Mouse (Mus musculus): ENCODE data around the gene Epn2. TPM values are rescaled to one million over a fixed set of nuclear protein-coding genes. Genes with fewer than 3 reads are reported as not detected.

Epn2 gene
- polyA plus RNA-seq, 1 experiment = 3.2 TPM

- TF ChIP-seq CTCF (IDR thresholded peaks at IDR 0.05; ENCODE audit: low read depth, low read length) = no peak
- TF ChIP-seq POLR2A (IDR thresholded peaks at IDR 0.05; ENCODE audit: borderline replicate concordance, low read depth, low read length) = no peak
- Histone ChIP-seq H3K4me1 (ENCODE audit: control insufficient read depth, insufficient read depth, low read length) (no peaks in the 10 kb centered on the region), H3K27ac (ENCODE audit: insufficient read depth, low read depth, low read length) (no peak overlapping the region), H3K4me3 (ENCODE audit: insufficient read depth, low read length) (no peak overlapping the region)
These were observed 31.8 kb downstream of the Epn2 start for GRCm38 (mm10) chr11:61547710-61548109.

DNA sequence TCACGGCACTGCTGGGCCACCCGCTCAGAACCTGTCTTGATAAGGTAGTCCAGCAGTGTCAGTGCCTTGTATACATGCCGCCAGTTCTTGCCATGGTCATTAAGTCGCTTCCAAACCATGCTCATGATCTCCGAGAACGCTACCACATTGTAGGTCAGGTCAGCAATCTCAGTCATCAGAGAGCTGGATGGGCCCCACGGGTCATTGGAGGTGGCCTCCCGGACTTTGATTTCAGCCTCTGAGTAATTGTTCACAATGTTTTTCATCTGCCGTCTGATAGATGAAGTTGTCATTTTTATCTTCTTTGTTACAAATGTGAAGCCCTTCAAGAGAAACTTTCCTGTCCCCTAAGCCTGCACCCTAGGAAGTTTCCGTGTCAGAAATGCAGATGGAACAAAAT lies 33.0 kb downstream of the Epn2 start:
- Histone ChIP-seq H3K27ac (ENCODE audit: insufficient read depth, low read depth, low read length) (no peak overlapping the region), H3K4me1 (ENCODE audit: control insufficient read depth, insufficient read depth, low read length) (no peaks in the 10 kb centered on the region), H3K4me3 (ENCODE audit: insufficient read depth, low read length) (no peak overlapping the region)
- TF ChIP-seq CTCF (IDR thresholded peaks at IDR 0.05; ENCODE audit: low read depth, low read length) (no peak), POLR2A (IDR thresholded peaks at IDR 0.05; ENCODE audit: borderline replicate concordance, low read depth, low read length) (no peak)

DNA sequence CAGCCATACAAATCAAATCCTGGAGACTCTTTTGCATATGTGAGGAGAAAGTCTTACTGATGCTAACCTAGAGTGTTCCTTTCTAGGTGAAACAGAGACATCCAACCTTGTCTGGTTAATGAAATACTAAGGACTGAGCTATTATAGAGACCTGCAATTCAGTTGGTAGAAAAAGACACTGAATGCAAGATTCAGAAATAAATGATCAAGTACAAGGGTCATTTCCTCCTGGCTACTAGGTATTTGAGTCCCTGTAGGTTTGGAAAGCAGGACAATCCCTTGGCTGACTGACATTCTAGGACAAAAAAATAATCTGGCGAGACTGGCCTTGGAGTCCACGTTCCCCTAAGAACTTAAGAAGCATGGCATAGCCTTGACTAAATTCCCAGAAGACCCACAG lies 33.9 kb downstream of the Epn2 start:
- H3K4me3 ChIP-seq (ENCODE audit: insufficient read depth, low read length) = no peak overlapping the region
- TF ChIP-seq POLR2A (IDR thresholded peaks at IDR 0.05; ENCODE audit: borderline replicate concordance, low read depth, low read length) (no peak), CTCF (IDR thresholded peaks at IDR 0.05; ENCODE audit: low read depth, low read length) (no peak)
- no peak overlapping the region for H3K27ac ChIP-seq (ENCODE audit: insufficient read depth, low read depth, low read length)
- H3K4me1 ChIP-seq (ENCODE audit: control insufficient read depth, insufficient read depth, low read length) = no peaks in the 10 kb centered on the region

- no peak overlapping the region for H3K27ac ChIP-seq (ENCODE audit: insufficient read depth, low read depth, low read length)
- no peaks in the 10 kb centered on the region; the same call in 1 of the 2 replicates for H3K4me1 ChIP-seq (ENCODE audit: control insufficient read depth, insufficient read depth, low read length)
- no peak for TF ChIP-seq POLR2A (IDR thresholded peaks at IDR 0.05; ENCODE audit: borderline replicate concordance, low read depth, low read length)
- TF ChIP-seq CTCF (IDR thresholded peaks at IDR 0.05; ENCODE audit: low read depth, low read length) = no peak
- H3K4me3 ChIP-seq (ENCODE audit: insufficient read depth, low read length) = no peak overlapping the region
These were observed 38.4 kb downstream of the Epn2 start for GRCm38 (mm10) chr11:61541106-61541505.

DNA sequence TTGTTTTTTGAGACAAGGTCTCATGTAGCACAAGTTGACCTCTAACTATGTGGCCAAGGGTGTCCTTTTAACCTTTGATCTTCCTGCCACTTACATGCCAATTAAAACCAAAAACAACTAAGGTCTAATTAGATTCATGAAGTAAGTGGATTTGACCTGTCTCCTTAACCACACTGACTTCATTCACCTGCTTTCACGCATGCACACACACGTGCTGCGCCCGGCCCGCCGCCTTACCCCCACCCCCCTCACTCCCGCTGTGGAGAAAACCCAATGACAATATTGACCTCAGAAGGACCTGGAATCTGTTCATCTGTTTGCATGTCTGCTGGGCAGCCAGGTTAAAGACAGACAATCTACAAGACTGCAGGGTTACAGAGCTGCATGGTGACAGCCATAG lies 38.8 kb downstream of the Epn2 start:
- TF ChIP-seq CTCF (IDR thresholded peaks at IDR 0.05; ENCODE audit: low read depth, low read length) (no peak), POLR2A (IDR thresholded peaks at IDR 0.05; ENCODE audit: borderline replicate concordance, low read depth, low read length) (no peak)
- H3K4me3 ChIP-seq (ENCODE audit: insufficient read depth, low read length) = no peak overlapping the region
- no peak overlapping the region for H3K27ac ChIP-seq (ENCODE audit: insufficient read depth, low read depth, low read length)
- peaks cover 3% of the 10 kb centered on the region; the same call in 1 of the 2 replicates for H3K4me1 ChIP-seq (ENCODE audit: control insufficient read depth, insufficient read depth, low read length)

DNA sequence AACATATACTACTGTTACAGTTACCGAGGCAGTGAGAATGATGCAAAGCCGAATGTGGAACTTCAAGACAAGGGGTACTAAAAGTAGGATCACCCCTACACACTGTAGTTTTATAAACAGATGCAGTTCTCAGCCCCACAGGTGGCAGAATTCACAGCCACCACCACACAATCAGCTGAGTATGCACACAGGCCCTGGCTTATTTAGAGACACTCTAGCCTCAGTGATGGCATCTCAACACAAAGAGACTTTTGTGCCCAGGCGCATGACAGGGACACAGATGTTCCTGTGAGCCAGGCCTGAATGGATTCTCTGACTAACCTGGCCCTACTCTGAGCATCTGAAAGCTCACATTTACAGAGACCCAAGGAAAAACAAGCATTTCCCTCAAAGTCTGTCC lies 42.1 kb downstream of the Epn2 start:
- Histone ChIP-seq H3K4me1 (ENCODE audit: control insufficient read depth, insufficient read depth, low read length) (peaks cover 25% of the 10 kb centered on the region), H3K27ac (ENCODE audit: insufficient read depth, low read depth, low read length) (no peak overlapping the region), H3K4me3 (ENCODE audit: insufficient read depth, low read length) (no peak overlapping the region)
- TF ChIP-seq CTCF (IDR thresholded peaks at IDR 0.05; ENCODE audit: low read depth, low read length) (no peak), POLR2A (IDR thresholded peaks at IDR 0.05; ENCODE audit: borderline replicate concordance, low read depth, low read length) (no peak)

DNA sequence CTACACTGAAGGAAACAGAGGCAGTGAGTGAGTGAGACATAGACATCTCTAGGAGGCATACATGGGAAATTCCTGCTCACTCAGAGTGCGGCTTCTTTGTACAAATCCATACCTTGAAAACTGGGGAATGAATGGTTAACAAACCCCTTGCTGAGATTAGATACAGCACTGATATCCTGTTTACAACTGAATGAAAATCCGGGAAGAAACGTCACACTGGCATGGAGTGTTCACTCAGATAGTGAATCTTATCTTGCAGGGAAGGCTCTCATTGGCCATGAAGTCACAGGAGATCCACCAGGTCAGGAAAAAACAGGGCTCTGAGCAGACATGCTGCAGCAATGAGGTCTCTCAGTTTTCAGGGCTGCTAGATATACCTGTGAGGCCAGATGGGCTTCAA lies 42.5 kb downstream of the Epn2 start:
- Histone ChIP-seq H3K27ac (ENCODE audit: insufficient read depth, low read depth, low read length) (no peak overlapping the region), H3K4me1 (ENCODE audit: control insufficient read depth, insufficient read depth, low read length) (peaks cover 27% of the 10 kb centered on the region), H3K4me3 (ENCODE audit: insufficient read depth, low read length) (no peak overlapping the region)
- TF ChIP-seq CTCF (IDR thresholded peaks at IDR 0.05; ENCODE audit: low read depth, low read length) = no peak
- TF ChIP-seq POLR2A (IDR thresholded peaks at IDR 0.05; ENCODE audit: borderline replicate concordance, low read depth, low read length) = no peak

GRCm38 (mm10) chr11:61535530-61535929 lies 44.0 kb downstream of the Epn2 start:
- TF ChIP-seq CTCF (IDR thresholded peaks at IDR 0.05; ENCODE audit: low read depth, low read length) = no peak
- H3K4me3 ChIP-seq (ENCODE audit: insufficient read depth, low read length) = no peak overlapping the region
- no peak overlapping the region for H3K27ac ChIP-seq (ENCODE audit: insufficient read depth, low read depth, low read length)
- peaks cover 31% of the 10 kb centered on the region for H3K4me1 ChIP-seq (ENCODE audit: control insufficient read depth, insufficient read depth, low read length)

DNA sequence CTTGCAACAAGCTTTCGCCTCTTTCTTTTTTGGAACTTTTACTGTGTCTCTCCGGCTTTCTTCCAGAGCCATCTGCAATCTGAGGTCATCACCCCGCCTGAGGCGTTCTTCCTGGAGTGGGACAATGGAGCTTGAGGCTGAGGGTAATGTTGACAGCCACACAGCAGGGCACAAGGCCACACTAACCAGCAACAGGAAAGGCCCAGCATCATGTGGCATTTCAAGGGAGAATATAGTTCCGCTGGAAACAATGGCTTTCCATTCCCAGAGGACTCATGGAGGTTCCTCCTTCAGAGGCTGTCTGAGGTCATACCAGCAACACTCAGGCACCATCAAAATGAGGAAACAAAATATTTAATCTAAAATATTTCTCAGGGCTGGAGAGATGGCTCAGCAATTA lies 45.9 kb downstream of the Epn2 start:
- peak overlapping the region; percentile 67 for H3K27ac ChIP-seq (ENCODE audit: insufficient read depth, low read depth, low read length)

DNA sequence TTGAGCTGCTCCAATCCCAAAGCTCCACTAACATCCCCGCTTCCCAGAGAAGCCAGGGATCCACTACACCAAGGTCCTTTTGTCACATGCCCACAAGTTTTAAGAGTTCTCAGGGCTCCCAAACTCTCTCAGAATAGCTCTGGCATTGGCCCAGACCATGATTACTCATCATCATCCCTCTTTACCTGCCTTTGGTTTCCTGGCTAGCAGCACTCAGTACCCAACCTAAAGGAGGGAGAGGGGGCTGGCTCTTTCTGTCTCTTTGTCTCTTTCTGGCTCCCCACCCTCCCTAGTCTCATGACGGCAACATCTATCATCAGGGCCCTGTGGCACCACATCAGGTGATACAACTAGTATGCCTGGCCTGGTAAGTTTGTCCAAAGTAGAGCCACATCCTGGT lies 46.7 kb downstream of the Epn2 start:
- no peak for TF ChIP-seq CTCF (IDR thresholded peaks at IDR 0.05; ENCODE audit: low read depth, low read length)
- TF ChIP-seq POLR2A (IDR thresholded peaks at IDR 0.05; ENCODE audit: borderline replicate concordance, low read depth, low read length) = no peak
- H3K4me3 ChIP-seq (ENCODE audit: insufficient read depth, low read length) = no peak overlapping the region
- H3K27ac ChIP-seq (ENCODE audit: insufficient read depth, low read depth, low read length) = no peak overlapping the region
- H3K4me1 ChIP-seq (ENCODE audit: control insufficient read depth, insufficient read depth, low read length) = peaks cover 43% of the 10 kb centered on the region

More for the DNA sequence above, 45.9 kb downstream of the Epn2 start:
- TF ChIP-seq CTCF (IDR thresholded peaks at IDR 0.05; ENCODE audit: low read depth, low read length) = no peak
- no peak for TF ChIP-seq POLR2A (IDR thresholded peaks at IDR 0.05; ENCODE audit: borderline replicate concordance, low read depth, low read length)
- peaks cover 43% of the 10 kb centered on the region for H3K4me1 ChIP-seq (ENCODE audit: control insufficient read depth, insufficient read depth, low read length)
- H3K4me3 ChIP-seq (ENCODE audit: insufficient read depth, low read length) = no peak overlapping the region

GRCm38 (mm10) chr11:61529268-61529713 lies 50.2 kb downstream of the Epn2 start:
- Histone ChIP-seq H3K27ac (ENCODE audit: insufficient read depth, low read depth, low read length) (no peak overlapping the region), H3K4me3 (ENCODE audit: insufficient read depth, low read length) (no peak overlapping the region), H3K4me1 (ENCODE audit: control insufficient read depth, insufficient read depth, low read length) (peaks cover 35% of the 10 kb centered on the region)
- no peak for TF ChIP-seq CTCF (IDR thresholded peaks at IDR 0.05; ENCODE audit: low read depth, low read length)
- no peak for TF ChIP-seq POLR2A (IDR thresholded peaks at IDR 0.05; ENCODE audit: borderline replicate concordance, low read depth, low read length)

Data from bone marrow macrophage, adult 2 months (primary cell).